Mouse (Mus musculus): ENCODE measurements around the gene 2310033P09Rik.
A peak's percentile ranks its signal among the peaks of the same experiment; 100 is the strongest.

2310033P09Rik gene

DNA sequence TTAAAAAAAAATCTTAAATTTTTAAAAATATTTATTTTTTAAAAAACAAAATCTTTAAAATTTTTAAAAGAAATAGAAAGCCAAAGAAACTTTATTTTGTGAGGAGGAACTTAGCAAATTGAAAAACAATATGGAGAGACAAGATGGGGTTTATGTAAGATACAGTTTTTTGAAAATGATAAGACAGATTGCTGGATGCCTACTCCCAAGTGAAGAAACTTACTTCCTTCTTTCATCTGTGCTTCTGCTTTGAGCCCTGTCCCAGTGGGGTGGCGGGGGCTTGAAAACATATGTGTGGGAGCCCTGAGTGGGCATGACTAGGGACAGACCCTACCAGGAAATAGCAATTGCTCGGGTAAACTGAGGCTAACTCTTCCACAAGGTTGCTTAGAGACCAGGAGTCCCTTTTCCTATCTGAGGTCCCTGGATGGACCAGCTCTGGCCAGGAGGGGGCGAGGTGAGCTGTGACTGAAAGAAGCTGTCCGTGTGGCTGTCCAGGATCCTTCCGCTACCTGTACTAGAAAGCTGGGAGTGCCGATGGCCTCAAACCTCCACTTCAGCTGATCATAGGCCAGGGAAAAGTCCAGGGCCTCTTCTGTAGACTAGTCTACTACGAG lies 22.1 kb downstream of the 2310033P09Rik start:
- peak; percentile 77 for DNase-seq (ENCODE audit: low spot score)

DNA sequence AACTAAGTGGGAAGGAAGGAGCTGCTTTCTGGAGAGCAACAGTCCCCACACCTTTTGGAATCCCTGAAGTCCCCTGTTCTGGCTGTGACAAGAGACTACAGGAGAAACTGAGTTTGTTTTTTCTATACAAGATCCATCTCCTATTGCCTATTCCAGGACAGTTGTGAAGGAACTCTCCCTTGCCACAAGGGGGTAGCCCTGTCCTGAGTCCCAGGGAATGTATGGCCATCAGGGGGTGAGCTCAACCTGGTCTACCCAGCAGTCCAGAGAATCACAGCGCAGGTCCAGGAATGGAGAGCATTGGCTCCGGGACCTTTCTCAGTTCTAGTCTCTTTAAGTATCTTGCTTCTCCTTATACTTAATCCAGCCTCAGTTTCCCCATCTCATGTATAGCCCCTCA lies 24.7 kb downstream of the 2310033P09Rik start:
- DNase-seq (ENCODE audit: low spot score) = no peak

GRCm38 (mm10) chr11:59238525-59239427 lies 30.7 kb downstream of the 2310033P09Rik start:
- DNase-seq (ENCODE audit: low spot score) = peak; percentile 92

DNA sequence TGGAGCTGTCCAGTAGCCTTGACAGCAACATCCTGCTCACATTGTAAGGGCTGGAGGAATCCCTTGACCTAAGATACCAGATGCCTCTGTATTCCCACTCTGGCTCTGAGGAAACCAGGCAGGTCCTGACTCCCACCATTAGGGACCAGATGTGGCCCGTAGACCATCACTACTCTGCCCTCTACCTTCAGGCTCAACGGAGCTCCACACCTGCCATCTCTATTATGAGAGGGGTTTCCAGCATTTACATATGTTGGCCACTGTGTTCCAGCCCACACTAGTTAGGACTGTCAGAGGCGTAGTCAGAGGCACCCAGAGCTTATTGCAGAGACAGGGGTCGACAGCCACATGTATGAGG lies 31.3 kb downstream of the 2310033P09Rik start:
- DNase-seq (ENCODE audit: low spot score) = no peak

GRCm38 (mm10) chr11:59239796-59240195 lies 31.7 kb downstream of the 2310033P09Rik start:
- no peak for DNase-seq (ENCODE audit: low spot score)

DNA sequence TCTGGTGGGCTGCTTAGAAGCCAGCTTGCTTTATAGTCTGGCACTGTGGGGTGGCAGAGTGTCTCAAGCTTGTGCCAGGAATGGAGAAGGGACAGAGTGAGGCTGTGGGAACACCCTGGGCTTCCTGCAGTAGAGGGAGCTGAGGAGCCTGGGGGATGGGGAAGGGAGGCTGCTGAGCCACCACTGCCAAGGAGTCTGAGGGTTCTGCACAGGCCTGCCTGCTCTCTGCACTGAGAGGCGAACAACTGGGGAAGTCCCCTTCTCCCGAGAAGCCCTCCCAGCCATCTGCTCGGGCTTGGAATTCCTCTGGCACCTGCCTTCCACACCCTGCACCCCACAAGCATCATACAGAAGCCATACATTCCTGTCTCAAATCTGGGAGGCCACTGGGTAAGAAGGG lies 33.7 kb downstream of the 2310033P09Rik start:
- DNase-seq (ENCODE audit: low spot score) = no peak

- no peak for DNase-seq (ENCODE audit: low spot score)
Measured at GRCm38 (mm10) chr11:59243856-59244255, 35.7 kb downstream of the 2310033P09Rik start.

- no peak for DNase-seq (ENCODE audit: low spot score)
Measured at GRCm38 (mm10) chr11:59248101-59248500, 40.0 kb downstream of the 2310033P09Rik start.

DNA sequence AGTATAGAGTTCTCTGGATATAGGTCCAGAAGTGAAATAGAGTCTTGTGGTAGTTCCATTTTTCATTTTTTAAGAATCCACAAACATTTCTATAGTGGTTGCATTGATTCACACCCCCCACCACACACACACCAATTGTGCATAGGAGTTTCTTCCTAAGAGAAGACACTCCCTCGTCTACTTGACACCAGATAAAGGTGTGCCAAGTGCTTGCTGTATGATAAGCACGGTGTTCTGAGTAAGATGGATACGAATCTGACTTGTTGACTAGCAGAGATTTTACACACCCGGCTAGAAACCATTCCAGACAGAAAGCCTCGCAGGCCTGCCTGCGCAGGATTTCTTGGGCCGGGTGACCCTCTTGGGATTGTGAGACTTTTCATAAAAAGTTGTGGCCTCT lies 51.5 kb downstream of the 2310033P09Rik start:
- no peak for DNase-seq (ENCODE audit: low spot score)
